Mouse (Mus musculus) cerebellum, postnatal 36 days (tissue): ENCODE results near the gene Slc12a9.
A peak's percentile ranks its signal among the peaks of the same experiment; 100 is the strongest.

Experiments used
- DNase-seq, 2 experiments: peaks; one replicate each; pipeline ENCODE4 v3.0.0; 2021 to 2022; ENCODE audit warnings: mixed read lengths in 2 of 2

The Slc12a9 gene

GRCm38 (mm10) chr5:137307071-137307912, 26.1 kb downstream of the Slc12a9 start, which contains the start of gene Srrt:
Srrt (minus strand) TSS chr5:137307674.
- peak; percentile 90 to 91 for DNase-seq

GRCm38 (mm10) chr5:137306439-137307005, 26.9 kb downstream of the Slc12a9 start:
- no peak for DNase-seq

- DNase-seq = no peak
Measured at GRCm38 (mm10) chr5:137305822-137306221, 27.6 kb downstream of the Slc12a9 start.

GRCm38 (mm10) chr5:137304816-137305215, 28.6 kb downstream of the Slc12a9 start:
- DNase-seq = no peak

- no peak for DNase-seq
Measured at GRCm38 (mm10) chr5:137304165-137304564, 29.2 kb downstream of the Slc12a9 start.

- no peak for DNase-seq
Measured at GRCm38 (mm10) chr5:137303609-137304008, 29.8 kb downstream of the Slc12a9 start.

GRCm38 (mm10) chr5:137301253-137301652, 32.1 kb downstream of the Slc12a9 start:
- DNase-seq = peak in 1 of 2 experiments; percentile 51

- no peak for DNase-seq
Measured at GRCm38 (mm10) chr5:137299240-137299639, 34.2 kb downstream of the Slc12a9 start.

GRCm38 (mm10) chr5:137297126-137297525, 36.3 kb downstream of the Slc12a9 start:
- DNase-seq = no peak

GRCm38 (mm10) chr5:137295712-137296111, 37.7 kb downstream of the Slc12a9 start:
- no peak for DNase-seq

GRCm38 (mm10) chr5:137295296-137295695, 38.1 kb downstream of the Slc12a9 start:
- no peak for DNase-seq

- DNase-seq = no peak
Measured at GRCm38 (mm10) chr5:137294744-137295093, 38.7 kb downstream of the Slc12a9 start.

GRCm38 (mm10) chr5:137293839-137294743, 39.3 kb downstream of the Slc12a9 start, which contains the start of gene Ufsp1:
Ufsp1 (plus strand) TSS chr5:137294629.
- peak; percentile 94 to 96 for DNase-seq

GRCm38 (mm10) chr5:137293282-137293681, 40.1 kb downstream of the Slc12a9 start:
- peak; percentile 77 to 85 for DNase-seq

- no peak for DNase-seq
Measured at GRCm38 (mm10) chr5:137291381-137291926, 41.9 kb downstream of the Slc12a9 start.

- DNase-seq = peak; percentile 67 to 76
Measured at GRCm38 (mm10) chr5:137290677-137291076, 42.7 kb downstream of the Slc12a9 start.

- no peak for DNase-seq
Measured at GRCm38 (mm10) chr5:137289591-137290365, 43.6 kb downstream of the Slc12a9 start.

GRCm38 (mm10) chr5:137288999-137289470, 44.4 kb downstream of the Slc12a9 start:
- DNase-seq = peak; percentile 61 to 69

- DNase-seq = peak; percentile 67 to 69
Measured at GRCm38 (mm10) chr5:137287953-137288743, 45.2 kb downstream of the Slc12a9 start.

- DNase-seq = peak; percentile 84 to 88
Measured at GRCm38 (mm10) chr5:137287032-137287952, 46.1 kb downstream of the Slc12a9 start, which contains the start of gene Ache. Ache (plus strand) TSS chr5:137287519.
